Mouse (Mus musculus) frontal cortex, postnatal 10 days (tissue): ENCODE results near the gene Tmem170b.
A peak's percentile ranks its signal among the peaks of the same experiment; 100 is the strongest.

ENCODE experiments used
- DNase-seq, 2 experiments: peaks; one replicate each; pipeline ENCODE4 v3.0.0; 2022; ENCODE audit warnings: low spot score in 2 of 2, mixed read lengths in 1 of 2

The Tmem170b gene

DNA sequence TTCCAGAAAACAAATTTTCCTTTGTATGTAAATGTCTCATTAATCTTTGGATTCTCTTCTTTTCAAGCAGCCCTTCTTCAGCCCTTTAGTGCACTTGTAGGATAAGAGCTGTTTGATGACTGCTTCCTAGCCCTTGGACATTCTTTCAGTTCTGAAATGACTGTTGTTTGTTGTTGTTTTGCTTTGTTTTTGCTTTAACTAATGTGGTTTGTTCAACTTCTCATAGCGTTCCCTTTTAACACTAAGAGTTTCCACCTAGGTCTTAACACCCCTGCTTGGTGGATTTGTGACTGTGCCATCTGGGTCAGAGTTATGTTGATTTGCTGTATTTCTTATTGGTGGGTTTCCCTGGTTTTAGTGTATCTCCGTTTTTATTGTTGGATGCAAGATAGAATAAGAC lies 8.8 kb downstream of the Tmem170b start:
- DNase-seq = no peak

DNA sequence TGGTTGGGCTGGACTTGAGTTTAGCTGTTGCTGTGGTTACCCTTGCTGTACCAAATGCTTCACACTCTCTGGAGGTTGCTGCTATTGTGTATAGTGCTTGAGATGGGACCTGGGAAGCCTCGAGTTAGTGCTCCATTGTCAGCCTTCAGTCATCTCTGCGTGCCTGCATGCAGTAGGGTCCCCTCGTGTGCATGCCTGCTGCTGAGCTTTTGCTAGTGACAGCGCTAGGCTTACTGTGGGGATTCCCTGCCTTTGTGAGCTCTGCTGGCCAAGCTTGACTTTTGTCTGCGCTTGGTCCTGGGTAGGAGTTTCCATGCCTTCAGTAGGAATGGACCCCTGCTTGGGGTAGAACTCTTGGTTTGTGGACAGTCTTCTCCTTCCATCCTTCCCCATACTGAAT lies 9.3 kb downstream of the Tmem170b start:
- no peak for DNase-seq

DNA sequence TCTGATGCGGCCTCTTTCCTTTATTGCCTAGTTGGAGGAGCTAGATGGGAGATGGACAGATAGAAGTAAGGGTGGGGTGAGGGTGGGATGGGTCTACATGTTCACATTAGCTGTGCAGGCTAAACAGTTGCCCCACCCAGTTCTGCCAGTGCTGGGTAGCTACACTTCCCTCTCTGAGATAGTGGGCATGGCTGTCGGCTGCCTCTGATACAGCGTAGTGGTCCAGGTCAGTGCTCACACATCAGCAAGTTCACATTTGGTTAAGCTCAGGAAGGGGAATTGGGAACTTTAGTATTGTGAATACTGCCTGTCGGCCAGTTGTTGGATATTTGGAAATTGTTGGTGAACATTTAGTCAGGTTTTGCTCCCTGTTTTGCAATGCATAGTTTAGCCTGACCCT lies 13.8 kb downstream of the Tmem170b start:
- no peak for DNase-seq

DNA sequence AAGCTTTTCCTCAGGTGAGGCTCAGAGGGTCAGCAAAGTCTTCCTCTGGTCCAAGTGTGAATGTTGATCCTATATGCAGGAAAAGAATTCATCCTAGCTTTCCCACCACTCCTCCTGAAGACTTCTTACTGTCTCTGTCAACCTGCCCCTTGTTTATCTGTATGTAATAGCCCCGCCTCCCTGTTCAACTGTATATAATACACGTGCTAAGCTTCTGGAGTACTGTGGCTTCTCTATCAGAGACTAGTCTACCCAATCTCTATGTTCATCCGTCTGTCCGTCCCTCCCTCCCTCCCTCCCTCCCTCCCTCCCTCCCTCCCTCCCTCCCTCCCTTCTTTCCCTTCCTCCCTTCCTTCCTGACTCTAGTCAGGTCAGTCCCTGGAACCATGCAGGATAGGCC lies 14.4 kb downstream of the Tmem170b start:
- DNase-seq = no peak

DNA sequence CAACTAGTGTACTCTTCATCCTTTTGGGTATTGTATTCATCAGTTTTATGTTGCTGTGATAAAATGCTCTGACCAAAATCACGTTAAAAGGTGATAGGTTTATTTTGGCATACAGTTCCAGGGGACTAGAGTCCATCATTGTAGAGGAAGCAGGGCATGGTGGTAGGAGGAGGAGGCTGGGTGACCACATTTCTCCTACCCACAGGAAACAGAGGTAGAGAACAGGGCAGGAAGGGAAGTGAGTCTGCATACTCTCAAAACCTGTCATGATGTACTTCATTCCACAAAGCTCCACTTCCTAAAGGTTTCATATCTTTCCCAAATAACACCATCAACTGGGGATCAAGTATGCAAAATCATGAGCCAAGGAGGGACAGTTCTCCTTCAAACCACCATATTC lies 18.4 kb downstream of the Tmem170b start:
- no peak for DNase-seq

DNA sequence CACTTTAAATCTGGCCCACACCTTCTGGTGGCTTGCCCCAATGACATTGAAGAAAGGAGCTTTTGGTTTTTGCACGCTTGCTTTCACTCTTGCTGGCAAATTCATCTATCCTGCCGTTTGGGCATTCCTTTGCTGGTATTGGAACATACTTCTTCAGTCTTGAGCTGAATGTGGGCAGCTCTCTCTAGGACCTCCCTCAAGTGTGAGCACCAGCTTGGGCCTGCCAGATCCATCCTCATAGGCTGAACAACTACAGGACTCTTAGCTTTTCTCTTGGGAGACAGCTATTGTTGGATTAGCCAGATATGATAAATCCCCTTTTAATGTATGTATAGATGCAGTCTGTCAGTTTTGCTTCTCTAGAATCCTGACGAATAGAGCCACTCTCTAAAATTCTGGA lies 19.5 kb downstream of the Tmem170b start:
- DNase-seq = no peak

DNA sequence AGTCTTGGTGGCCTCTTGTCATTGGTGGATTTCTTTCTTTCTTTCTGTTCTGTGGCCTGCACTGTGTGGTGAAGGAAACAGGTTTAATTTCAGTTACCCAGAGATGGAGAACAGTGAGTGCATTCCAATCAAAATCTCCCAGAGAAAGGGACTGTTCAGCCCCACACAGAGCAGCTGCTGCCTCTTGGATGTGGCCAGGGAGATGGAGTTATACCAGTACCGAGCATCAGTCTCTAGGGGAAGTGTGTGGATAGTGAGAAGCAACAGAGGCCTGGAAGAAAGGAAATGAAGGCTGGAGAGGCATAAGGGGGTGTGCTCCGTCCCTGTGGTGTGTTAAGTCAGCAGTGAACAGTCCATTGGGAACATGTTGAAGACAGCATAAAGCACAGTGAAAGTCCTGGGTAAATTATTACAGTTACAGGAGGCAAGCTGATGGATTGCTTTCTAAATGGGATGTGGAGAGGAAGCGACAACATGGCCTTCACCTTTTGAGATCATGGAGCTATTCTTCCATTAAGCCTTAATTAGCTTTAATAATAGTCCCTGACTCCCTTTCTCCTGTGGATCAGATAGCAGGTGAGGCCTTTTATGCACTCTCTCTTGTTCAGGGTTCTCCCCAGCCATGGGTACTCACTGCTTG lies 21.7 kb downstream of the Tmem170b start:
- DNase-seq = no peak

DNA sequence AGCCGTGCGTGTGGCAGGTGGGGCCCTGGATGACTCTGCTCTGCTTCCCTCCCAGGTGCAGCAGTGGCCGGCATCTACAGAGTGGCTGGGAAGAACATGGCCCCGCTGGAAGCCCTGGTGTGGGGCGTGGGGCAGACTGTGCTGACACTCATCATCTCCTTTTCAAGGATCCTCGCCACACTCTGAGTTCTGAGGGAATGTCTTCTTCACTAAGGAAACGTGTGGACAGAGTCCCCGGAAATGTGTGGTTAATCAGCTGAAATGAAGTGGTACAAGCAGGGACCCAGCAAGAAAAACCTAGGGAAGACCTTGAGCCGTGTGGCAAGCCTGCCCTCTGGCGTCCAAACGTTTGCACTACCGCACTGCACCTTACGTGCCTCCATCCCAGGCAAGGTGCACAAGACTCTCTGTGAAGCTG lies 28.7 kb downstream of the Tmem170b start:
- DNase-seq = peak; percentile 35 to 64

DNA sequence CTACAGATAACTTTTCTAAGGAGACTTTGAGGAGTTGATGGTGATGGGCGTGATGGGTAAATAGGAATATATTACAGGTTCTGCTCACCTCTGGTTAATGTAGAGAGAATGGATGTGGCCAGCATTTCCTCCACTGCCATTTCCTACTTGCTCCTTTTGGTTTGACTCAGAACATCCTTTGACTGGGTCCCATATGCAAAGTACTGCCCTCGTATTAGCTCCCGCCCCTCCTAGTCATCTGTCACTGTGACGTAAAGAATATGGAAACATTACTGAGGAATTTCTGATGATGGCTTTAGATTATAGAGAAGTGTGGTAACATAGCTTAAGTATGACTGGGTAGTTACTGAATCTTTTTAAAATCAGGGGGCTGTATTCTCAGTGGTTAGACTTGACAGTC lies 32.4 kb downstream of the Tmem170b start:
- DNase-seq = no peak

DNA sequence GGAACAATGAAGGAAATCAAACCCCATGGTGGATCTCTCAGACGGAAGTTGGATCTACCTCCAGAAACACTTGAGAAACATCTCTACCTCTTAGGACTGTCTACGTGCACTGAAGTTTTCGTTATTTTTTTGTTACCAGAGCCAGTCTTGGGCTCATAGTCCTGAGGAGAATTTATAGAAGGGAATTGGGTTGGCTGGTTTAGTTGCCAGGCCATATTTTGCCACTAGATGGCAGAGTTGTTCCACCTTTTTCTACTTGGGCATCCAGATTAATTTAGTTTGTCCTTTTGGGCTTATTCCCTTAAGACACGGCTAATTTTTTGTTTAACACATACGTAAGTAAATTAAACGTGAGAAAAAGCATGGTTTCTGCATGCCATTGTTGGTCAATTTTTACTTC lies 37.1 kb downstream of the Tmem170b start:
- peak in 1 of 2 experiments; percentile 68 for DNase-seq

DNA sequence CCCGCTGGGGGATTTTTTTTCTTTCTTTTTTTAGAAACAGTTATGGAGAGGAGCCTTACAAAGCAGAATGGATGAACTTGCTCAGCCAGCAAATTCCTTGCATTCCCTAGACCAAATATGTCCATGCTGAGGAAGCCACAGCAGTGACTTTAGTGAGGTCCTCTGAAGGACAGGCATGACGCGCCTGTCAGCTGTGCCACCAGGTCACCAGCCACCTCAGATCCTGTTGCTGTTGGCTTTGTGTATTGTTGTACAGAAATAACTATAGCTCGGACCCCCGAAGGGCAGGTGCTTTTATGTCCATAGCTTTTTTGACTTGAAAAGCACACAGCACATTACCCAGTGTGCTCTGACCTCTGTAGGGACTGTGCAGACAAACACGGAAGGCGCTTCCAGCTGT lies 38.1 kb downstream of the Tmem170b start:
- no peak for DNase-seq

DNA sequence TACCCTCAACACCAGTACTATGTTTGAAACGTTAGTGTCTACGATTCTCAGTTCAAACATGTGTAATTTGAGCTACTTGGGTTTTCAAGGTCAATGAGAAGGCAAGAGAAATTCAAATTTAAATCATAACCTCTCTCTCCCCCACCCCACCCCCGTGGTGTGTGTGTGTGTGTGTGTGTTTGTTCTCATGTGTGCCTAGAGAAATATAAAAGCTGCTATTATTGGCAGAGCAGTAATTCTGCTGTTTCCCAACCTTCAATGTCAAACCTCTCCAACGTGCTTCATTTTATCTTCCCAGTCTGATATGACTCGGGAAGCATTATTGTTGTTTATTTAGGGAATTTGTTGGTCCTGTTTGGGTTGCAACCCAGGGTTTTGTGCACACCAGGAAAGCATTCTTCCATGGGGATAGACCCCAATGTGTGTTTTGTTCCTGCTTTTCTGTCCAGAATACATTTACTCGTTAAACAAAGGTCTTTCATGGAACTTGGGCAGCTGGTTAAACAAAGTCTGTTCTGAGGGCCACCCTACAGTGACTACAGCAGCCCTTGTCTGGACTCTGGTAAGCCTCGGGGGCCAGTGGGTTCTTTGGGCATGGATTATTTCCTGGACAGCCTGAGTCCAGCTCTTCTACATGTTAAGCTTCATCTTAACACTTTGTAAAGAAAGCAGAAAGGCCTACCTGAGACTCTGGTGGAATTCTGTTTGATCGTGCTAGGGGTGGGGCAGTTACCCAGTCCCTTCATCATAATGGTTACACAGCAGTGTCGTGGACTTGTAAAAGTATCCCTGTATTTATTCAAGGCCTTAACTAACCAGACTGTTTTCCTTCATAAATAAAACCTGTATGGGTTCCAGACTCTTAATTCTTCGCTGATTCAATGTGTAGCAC lies 39.1 kb downstream of the Tmem170b start:
- DNase-seq = no peak

DNA sequence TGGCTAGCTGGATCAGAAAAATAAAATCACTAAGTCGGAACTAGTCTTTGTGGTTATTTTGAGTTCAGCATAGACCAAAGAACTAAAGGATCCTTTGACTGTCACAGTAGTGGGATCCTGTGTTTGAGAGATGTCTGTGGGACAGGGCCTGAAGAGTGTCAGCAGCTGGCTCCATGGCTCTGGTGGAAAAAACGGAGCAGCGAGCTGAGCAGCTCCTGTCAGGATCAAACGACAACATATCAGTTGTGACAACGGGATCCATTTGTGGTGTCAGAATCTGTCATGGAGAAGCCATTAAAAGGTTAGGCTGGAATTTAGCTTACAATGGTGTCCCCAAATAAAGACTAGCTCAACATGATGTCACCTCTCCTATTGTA lies 39.8 kb downstream of the Tmem170b start:
- no peak for DNase-seq

DNA sequence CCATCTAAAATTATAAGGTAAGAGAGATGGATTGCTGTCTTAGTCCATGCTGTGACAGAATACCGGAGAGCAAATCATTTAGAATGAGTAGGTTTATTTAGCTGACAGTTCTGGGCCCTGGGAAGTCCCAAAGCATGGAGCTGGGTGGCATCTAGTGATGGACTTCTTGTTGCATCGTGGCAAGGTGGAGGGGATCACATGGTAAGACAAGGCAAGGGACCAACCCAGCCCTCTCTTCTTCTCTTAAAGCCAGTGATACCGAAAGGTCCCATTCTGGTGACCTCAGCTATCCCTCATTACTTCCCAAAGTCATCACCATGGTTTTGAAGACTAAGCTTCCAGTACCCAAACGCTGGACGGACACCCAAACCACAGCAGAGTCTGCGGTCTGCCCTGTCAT lies 42.3 kb downstream of the Tmem170b start:
- no peak for DNase-seq

DNA sequence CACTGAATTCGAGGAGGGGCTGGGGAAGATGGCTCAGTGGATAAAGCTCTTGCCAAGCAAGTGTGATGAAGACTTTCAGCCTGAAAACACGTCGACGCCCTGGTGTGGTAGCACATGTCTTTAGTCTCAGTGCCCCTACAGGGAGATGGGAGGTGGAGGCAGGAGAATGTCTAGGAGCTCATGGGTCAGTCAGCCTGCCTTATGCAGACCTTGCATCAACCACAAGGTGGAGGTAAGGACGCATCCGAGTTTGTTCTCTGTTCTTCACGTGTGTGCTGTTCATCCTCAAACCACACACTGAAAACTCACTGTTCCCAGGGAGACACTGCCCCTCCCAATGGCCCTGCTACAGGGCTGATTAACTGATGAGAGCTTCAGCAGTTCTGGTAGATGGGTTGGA lies 45.0 kb downstream of the Tmem170b start:
- DNase-seq = no peak

DNA sequence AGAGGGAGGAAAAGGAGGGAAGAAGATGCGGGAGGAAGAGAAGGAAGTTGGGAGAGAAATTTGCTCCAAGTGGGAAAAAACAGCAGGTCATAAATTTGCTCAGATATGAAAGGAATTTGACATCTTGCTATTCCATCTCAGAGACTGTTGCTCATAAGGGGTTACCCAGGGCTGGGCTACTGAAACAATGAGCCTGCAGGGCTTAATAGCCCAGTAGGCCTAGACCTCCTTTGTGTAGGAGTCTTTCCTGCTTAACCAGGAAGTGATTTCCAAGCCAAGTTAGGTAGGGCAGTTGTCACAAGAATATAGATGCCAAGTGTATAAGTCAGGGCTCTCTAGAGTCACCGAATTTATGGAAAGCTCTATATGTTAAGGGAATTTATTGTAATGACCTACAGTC lies 48.1 kb downstream of the Tmem170b start:
- no peak for DNase-seq

DNA sequence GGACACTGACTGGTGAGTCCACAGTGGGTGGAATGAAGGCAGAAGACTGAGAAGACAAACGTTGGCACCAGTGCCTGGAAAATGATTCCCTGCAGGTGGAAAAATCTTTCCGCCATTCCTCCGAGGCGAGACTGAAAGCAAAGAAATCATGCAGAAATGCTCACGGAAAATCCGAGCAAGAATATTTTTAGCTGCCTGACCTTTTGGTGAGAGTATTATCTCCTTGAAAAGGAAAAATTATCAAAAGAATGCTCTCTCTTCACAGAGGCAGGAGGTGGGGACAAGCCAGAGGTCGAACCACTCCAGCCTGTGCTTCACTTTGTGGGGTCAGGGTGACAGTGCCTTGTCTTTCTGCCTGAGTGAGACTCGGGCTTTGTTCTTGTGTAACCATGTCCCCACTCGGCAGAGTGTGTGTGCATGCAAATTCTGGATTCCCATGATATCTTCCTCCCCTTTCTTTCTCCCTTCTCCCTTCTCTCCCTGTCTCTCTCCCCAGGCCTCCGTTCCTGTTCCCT lies 49.9 kb downstream of the Tmem170b start:
- DNase-seq = no peak

DNA sequence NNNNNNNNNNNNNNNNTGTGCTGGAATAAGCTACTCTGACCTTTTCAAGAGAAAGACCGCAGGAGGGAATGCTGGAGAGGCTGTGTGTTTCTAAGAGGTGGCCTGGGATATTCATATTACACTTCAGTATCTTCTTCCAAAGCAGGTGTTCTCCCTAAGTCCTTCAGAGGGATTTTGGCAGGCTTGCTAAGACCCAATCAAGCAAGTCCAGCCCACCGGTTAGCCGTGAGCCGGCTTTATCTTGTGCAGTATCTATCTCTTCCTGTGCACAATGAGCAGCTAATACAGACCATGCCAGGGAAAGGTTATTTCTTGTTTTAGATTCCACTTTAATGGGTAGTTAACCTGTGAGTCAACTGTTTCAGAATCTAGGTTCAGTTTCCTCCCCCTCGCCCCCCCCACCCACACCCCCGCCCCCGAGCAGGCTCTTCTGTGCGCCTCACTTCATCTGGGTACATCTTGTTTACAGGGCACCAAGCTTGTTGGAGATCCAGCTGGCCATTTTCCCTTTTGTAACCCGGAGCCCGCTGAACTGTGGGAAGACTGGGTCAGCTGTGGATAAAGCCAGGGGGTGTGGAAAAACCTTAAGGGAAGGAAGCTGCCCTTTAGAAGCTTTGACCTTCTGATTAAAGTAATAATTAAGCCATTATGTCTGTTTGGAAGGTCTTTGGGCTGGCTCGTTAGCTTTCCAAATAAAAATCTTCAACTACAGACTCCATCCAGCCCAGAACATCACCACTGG lies 54.5 kb downstream of the Tmem170b start:
- no peak for DNase-seq

DNA sequence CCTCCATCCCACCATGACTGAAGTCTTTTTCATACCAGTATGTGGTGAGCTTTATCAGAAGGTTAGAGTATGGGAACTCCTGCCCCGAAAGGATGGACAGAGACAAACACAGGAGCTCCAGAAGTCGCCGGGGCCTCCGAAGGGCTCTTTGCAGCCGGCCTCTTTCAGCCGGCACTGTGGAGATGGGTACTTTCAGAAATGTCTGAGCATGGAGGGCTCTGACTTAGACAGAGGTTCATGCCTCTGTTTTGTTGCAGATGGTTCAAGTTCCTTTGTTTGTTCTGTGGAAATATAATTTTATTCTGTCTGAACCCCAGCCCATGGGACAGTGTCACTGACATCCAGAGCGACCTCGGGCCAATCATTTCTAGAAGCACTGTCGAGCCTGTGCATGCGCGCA lies 55.4 kb downstream of the Tmem170b start:
- DNase-seq = no peak

DNA sequence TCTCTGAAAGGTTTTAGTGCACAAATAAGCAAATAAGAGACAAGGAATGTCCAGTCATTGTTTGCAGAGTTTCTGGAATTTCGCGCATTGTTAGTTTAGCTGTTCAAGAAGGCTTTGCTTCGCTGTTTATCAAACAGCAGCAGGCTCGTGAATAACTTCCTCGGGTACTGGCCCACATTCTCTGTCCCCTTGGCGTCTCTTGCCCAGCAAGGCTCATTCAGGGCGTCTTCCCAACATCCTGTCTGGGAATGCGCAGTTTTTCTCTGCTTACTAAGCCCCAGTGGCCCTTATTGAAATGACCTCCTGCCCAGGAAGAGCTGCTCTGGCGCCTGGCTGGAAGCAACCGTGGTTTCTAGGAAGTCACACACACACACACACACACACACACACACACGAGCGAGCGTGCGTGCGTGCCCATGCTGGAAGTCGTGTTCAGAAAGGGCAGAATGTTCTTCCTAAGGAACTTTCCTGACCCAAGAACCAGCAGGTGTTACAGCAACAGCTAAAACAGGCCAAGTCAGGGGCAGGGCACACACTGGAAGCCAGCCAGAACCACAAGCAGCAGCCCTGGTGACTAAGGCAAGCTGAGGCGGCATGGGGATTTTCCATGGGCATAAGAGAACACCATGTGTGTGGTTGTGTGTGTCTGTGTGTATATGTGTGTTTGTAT lies 56.8 kb downstream of the Tmem170b start:
- peak in 1 of 2 experiments; percentile 23 for DNase-seq

DNA sequence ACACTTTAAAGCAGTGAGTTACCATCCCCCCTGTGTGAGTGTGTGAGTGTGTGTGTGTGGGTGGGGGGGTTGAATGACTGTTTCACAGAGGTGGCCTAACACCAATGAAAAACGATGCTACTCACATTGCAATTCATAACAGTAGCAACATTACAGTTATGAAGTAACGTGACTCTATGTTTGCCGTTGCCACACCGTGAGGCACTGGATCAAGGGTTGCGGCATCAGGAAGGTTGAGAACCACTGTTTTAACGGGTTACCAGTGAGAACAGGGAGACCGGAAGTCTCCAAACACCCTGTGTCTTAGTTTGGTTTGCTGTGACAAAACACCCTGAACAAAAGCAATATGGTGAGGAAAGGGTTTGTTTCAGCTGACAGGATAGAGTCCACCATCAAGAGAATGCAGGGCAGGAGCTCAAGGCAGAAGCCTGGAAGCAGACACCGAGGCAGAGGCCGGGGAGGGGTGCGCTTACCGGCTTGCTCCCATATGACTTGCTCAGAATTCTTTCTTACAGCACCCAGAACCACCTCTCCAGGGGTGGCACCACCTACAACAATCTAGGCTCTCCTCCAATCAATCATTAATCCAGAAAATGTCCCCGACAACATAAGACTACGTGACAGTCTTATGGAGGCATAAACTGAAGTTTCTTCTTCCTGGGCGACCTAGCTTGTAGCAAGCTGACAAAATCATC lies 57.9 kb downstream of the Tmem170b start:
- no peak for DNase-seq
